Mouse (Mus musculus) layer of hippocampus, postnatal 25 days (tissue): ENCODE measurements around the gene Duxf3. TPM values are rescaled to one million over a fixed set of nuclear protein-coding genes. Genes with fewer than 3 reads are reported as not detected.
"Not testable (repeated sequence)": the region's sequence is repeated elsewhere in the genome, so short reads cannot be mapped to it uniquely, and the experiment has no call there.

Experiments used
- DNase-seq, 2 experiments: peaks; one replicate each; pipeline ENCODE4 v3.0.0; 2022; ENCODE audit warnings: mixed read lengths in 2 of 2, low spot score in 1 of 2; ENCODE audit errors: extremely low spot score in 1 of 2
- total RNA-seq, 2 experiments: library from RNA; stranded (reverse); gene quantifications; 2 replicates each; pipeline ENCODE4 v1.2.3; 2021

The Duxf3 gene
- total RNA-seq = not detected

- DNase-seq = not testable (repeated sequence)
Observed at GRCm38 (mm10) chr10:58232641-58232969, at the start of gene Duxf3. Gene Duxf3 (minus strand): TSS chr10:58232675.

DNA sequence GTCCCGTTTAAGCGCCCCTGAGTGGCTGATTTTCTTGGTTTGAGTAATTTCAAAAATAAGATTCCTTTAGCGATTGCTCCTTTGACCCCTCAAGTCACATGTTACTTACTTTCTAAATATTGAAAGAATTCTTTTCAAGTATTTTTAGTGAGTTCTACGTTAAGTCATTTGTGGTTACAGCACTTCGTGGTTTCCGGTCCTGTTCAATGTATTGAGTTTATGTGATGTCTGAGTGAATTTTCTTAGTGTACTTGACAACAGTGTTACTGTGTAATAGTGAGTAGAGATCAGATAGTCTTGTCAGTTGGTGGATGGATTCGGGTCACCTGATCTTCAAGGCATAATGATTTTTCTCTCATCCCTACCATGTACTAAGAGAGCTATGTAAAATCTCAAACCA is 49.8 kb upstream of the Duxf3 start:
- DNase-seq = no peak

DNA sequence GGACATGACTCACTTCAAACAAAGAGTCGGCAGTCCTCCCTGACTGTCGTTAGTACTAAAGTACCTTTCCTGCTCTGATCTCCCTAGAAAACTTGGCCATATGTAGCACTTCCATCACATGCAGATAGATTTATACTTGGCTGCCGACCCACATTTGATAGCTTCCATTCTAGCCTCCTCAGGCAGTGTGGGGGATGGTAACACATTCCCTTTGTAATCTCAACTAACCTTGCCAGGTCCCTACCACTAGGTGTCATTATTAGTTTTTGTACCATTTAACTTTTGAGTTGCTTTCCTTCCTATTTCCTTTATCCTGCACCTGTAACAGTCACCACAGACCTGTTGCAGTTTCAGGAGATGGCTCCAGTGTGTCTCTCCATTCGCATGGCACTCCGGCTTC is 26.0 kb upstream of the Duxf3 start:
- no peak for DNase-seq

DNA sequence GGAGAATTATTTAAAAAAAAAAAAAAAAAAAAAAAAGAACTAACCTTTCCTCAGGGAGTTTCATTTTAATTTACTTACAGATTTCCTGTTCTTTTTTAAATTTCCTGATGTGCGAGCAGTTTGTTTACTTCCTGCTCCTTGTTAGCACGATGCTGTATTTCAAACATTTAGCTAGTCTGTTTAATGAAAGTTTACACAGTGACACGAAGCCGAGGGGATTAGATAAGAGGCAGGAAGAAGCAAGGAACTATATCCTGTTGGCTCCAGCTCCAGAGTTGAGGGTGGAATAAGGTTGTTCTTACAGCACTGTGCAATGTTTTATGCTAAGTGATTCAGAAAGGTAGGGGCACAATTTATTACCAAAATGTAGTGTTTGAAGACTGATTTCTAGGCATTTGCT is 23.5 kb upstream of the Duxf3 start:
- DNase-seq = no peak

GRCm38 (mm10) chr10:58255213-58255892 is 22.9 kb upstream of the Duxf3 start, which contains the start of gene Gcc2:
Gene Gcc2 (plus strand): TSS chr10:58255497.
- DNase-seq = peak; percentile 82 to 84

GRCm38 (mm10) chr10:58254635-58255175 is 22.2 kb upstream of the Duxf3 start:
- no peak for DNase-seq

DNA sequence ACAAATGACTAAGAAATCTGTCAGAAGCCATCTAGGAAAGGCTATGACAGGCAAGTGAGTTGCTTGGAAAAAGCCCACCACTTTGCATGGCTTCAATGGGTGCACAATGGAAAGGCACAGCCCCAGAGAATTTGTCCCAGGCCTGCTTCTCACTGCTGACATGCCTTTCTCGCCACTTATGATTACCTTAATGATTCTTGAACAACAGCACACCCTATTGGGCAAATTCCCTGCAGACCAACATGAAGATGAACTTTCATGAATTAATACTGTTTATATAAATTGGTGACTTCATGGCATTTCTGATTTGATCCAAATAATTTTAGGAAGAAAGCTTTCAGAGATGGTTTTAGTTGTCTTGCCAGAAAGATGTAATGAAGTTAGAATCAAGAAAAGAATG is 17.1 kb upstream of the Duxf3 start:
- DNase-seq = no peak

DNA sequence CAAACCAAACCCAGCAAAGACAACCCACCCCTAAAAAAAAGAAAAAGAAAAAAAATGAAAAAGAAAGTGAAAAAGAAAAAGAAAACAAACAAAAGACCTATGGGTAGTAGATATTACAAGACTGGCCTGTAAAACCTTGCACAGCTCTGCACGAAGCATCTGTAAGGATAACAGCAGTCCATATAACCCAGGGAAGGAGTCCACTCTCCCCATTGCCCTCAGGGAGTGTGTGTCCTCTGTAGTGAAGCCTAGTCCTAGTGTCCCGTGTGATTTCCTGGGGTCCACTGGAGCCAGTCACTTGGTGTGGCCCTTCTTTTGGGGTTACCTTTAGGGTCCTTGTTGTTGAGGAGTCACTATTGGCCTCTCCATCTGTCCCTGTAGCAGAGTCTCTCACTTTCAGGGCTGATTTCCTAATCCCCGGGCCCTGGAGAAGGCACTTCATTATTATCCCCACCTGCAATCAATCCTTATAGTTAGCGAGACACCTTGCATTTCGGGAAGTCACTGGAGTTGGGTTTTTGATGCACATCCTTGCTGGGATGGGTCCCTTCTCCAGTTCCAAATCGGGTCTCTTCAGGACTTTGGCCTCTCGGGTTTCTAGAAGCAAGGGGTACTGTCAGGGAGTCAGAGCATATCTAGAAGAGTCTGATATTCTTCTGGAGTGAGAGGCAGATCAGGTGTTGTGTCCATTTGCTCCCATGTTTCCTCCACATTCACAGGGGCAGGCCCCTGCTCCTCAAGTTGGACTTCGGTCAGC is 6.7 kb upstream of the Duxf3 start:
- DNase-seq = peak in 1 of 2 experiments; percentile 31

- no peak for DNase-seq
Observed at GRCm38 (mm10) chr10:58236613-58237012, 4.1 kb upstream of the Duxf3 start, which contains the start of gene Gm4981. Gene Gm4981 (minus strand): TSS chr10:58236701.

GRCm38 (mm10) chr10:58234985-58235384 is 2.5 kb upstream of the Duxf3 start:
- DNase-seq = not testable (repeated sequence)

DNA sequence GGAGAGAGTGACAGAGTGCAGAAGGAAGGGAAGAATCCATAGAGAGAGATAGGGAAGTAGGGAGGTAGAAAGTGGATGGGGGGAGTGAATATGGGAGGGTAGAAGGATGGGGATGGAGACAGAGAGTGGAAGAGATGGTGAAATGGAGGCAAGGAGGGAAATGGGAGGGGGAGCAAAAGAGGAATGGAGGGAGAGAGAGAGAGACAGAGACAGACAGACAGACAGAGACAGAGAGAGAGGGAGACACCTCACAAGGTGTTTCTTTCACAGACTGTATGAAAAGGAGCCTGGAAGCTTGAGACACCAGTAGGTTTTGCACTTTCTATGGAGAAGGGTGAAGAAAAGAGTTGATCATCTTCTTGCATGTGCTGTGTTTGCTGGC is 1.3 kb upstream of the Duxf3 start:
- DNase-seq = not testable (repeated sequence)

GRCm38 (mm10) chr10:58233054-58233739 is 722 bp upstream of the Duxf3 start:
- DNase-seq = not testable (repeated sequence)

DNA sequence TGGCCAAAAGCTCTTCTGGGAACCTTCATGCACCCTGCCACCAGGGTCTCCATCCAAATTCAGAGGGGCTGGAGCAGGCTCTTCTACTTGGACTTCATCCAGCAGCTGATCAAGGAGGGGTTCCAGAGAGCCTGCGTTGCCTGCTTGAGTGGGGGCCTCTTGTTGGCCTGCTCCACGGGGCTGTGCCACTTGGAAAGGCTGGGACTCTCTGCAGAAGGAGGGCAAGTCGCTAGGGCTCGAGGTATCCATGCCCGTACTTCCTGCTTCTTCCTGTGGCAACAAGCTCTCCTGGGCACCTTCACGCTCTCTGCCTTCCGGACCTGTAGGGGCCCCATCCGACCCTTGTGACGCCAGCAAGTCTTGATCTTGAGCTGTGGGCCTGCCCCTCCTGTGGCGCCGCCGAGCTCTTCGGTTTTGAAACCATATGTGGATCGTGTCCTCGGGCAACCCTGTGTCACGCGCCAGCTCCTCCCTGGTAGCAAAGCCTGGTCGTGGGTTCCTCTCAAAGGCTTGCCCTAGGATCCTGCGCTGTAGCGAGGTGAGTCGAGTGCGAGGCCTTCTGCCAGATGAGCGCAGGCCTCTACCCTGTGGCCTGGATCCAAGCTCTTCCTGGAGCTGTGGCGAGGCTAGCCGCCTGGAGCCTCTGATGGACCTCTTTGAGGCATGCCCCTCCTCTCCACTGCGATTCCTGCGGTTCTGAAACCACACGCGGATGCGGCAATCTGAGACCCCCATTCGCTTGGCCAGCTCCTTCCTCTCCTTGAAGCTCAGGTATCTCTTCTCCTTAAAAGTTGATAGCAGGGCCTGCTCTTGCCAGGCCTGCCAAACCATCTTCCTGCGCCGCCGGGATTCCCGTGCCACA is 465 bp downstream of the Duxf3 start:
- peak; percentile 49 to 73 for DNase-seq

- DNase-seq = not testable (repeated sequence)
Observed at GRCm38 (mm10) chr10:58231088-58231487, 1.4 kb downstream of the Duxf3 start.

- DNase-seq = not testable (repeated sequence)
Observed at GRCm38 (mm10) chr10:58230021-58230420, 2.5 kb downstream of the Duxf3 start.

- not testable (repeated sequence) for DNase-seq
Observed at GRCm38 (mm10) chr10:58227798-58228197, 4.7 kb downstream of the Duxf3 start.

DNA sequence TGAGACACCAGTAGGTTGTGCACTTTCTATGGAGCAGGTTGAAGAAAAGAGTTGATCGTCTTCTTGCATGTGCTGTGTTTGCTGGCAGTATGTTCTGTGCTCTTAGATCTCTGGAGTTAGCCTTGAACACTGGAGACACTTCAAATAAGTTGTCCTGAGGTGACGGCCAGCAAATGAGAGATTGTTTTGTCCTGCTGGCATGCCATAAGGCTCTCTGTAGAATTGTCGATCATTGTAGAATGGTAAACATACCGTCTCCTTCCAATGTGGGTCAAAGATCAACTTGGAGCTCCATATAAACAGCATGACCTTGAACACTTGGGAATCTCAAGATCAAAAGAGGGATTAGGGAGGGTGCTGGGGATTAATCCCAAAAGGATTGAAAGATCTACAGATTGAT is 6.1 kb downstream of the Duxf3 start:
- DNase-seq = not testable (repeated sequence)

- not testable (repeated sequence) for DNase-seq
Observed at GRCm38 (mm10) chr10:58224827-58225785, 7.4 kb downstream of the Duxf3 start, which contains the start of gene AW822073. Gene AW822073 (minus strand): TSS chr10:58224930.
